Mouse (Mus musculus): ENCODE data around the gene Golgb1.

GRCm38 (mm10) chr16:36934841-36935620 is 60.1 kb downstream of the Golgb1 start, which contains the start of gene Hcls1:
- no peak for TF ChIP-seq CTCF (IDR thresholded peaks at IDR 0.05; ENCODE audit: low read depth)
- TF ChIP-seq EP300 (IDR thresholded peaks at IDR 0.05; ENCODE audit: low read depth), result no peak
